Mouse (Mus musculus): ENCODE measurements around the gene Bcor.
A peak's percentile ranks its signal among the peaks of the same experiment; 100 is the strongest.

The Bcor gene

DNA sequence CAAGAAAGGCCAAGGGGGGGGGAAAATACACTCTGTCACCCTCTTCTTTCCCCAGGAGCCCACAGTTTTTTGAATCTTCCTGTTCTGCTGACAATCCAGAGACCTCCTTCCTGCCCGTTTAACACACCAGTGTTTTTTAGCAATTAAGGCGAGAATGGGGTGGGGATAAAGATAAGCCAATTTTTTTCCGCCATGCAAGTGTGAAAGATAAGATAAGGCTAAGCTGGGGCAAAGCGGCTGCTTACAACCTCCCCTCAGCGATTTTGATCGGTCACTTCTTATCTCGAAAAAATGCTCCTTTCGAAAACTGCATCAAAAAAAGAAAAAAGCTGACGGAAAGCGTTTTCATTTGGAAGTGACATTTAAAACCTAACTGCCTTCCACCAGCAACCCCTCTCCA, 74.2 kb downstream of the Bcor start:
- DNase-seq (ENCODE audit: low spot score): no peak

DNA sequence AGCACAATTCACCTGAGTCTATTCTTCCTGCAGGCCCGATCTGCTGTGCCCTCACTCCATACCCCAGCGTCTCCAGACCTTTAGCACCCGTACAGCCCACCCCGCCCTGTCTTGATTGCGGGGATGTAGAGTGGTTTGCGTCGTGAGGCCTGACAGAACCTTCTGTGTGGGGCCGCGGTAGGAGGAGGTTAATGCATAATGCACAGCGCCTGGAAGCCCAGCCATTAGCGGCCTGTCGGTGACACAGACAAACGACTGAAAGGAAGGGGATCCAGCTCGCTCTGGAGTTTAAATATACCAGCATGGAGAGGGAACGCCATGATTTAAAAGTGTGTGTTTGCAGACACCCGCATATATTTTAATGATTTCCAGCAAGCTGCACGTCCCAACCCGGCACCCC, 74.9 kb downstream of the Bcor start:
- DNase-seq (ENCODE audit: low spot score): no peak

DNA sequence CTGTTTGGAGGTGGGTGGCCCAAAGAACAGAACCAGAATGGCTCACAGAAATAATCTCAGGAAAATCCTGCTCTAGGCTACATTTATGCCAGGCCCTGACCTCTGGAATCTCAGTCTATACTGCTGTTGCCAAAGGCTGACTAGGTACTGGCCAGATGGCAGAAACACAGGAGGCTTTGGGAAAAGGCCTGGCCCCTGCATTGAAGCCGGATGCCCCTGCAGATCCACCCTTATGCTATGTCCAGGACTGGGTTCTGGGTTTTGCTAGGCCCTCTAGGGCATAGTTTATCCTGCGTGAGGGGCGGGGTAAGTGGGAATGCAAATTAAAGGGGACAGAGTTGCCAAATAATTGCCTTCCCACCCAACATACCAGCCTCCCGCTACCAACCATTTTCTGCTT, 75.5 kb downstream of the Bcor start:
- no peak for DNase-seq (ENCODE audit: low spot score)

DNA sequence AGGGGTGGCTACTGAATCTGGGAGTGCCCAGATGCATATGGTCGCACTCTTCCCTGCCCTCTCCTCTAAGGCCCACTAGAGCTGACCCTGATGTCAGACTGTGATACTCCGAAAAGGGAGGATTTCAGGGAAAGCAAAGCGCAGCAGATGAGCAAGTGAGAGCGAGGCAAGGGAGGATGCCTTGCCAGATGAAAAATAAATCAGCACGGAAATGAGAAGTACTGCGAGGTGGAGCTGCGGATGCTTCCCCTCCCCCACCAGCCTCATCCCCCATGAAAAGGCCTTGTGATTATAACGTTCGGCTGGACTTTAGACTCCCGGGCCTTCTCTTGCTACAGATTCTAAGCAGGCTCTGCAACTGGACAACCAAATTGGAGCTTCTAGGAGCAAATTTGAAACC, 76.5 kb downstream of the Bcor start:
- DNase-seq (ENCODE audit: low spot score): no peak

DNA sequence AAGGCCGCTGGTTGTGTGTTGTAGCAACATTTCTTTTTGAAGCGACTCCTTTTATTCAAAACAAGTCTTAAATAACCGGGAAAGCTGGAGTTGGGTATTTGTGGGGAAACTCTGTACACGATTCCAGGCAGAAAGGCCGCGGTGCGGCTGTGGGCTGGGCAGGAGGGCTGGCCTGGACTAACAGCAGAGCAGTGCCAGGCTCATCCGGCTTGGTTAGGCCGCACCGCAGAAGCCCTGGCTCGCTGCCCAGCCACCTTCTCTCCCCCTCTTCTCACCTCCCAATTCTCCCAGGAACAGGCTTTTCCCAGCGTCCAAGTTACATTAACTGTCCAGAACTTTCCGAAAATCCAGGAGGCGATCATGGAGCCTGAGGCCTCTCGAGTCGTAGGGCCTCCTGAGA, 77.4 kb downstream of the Bcor start:
- DNase-seq (ENCODE audit: low spot score): peak; percentile 67

DNA sequence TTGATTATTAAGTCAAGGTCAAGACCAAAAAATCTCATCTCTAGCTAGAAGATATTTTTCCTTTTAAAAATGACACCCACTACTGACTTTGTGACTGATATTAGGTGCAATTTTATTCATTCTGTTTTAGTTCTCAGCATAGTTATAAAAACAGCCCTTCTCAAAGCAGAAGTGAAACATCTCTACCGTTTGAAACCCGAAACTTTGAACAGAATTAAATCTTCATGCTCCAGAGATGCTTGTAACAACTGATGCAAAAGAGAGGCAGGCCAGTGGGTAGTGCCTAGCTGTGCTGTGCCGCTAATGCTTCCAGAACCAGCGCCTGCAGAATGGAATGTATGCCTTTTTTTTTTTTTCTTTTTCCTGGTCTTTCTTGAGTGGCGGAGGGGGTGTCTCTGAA, 78.0 kb downstream of the Bcor start:
- no peak for DNase-seq (ENCODE audit: low spot score)

DNA sequence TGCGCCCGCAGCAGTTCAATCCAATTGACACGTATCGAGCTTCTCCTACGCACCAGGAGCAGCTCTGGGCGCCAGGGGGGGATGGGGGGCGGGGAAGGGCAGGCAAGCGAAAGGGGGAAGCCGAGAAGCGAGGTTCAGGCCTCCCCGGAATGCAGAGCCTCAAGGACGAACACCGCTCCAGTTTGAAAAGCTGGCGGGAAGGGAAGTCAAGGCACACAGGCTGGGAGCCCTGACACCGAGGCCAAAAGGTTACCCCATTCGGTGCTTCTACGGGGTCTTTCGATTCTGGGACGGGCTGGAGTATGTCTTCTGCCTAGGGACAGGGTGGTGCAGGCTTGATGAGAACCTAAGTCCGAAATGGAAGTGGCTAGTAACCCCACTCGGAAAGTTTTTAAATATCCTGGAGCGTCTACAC, 78.4 kb downstream of the Bcor start:
- no peak for DNase-seq (ENCODE audit: low spot score)

DNA sequence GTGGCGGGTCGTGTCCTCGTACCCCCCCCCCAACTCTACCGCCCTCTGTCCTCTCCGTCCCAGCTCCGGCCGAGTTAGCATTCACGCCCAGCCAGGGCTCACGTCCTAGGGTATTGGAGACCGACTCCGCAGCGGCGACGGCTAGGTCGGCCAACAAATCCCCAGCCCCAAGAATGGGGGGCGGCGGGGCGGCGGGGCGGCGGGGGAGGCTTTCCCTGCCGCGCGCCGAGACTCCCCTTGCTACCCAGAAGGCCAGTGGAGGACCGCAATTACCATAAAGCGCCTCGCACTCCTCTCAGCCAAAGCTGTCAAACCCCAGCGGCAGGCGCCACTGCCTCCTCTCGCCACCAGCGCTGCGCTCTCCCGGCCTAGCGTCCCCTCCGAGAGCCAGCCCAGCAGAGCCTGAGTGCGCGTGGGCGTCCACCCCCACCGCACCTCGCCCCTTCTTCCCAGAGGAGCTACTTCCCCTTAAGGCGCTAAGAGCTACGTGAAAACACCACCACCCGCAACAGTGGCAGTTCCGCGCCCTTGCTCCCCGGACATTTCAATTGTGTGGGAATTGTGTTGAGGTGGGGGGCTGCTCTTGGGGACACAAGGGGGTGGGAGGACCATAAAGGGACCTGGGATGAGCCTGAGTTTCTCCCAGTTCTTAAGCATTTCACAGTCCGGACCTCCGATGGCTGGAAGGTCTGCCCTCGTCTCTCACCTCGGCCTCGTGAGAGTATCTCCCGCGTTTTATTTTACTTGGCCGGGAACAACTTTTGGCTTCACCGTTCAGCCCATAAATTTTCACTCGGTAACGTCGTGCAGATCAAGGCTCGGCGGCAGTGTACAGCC, 79.0 kb downstream of the Bcor start:
- peak; percentile 49 for DNase-seq (ENCODE audit: low spot score)

DNA sequence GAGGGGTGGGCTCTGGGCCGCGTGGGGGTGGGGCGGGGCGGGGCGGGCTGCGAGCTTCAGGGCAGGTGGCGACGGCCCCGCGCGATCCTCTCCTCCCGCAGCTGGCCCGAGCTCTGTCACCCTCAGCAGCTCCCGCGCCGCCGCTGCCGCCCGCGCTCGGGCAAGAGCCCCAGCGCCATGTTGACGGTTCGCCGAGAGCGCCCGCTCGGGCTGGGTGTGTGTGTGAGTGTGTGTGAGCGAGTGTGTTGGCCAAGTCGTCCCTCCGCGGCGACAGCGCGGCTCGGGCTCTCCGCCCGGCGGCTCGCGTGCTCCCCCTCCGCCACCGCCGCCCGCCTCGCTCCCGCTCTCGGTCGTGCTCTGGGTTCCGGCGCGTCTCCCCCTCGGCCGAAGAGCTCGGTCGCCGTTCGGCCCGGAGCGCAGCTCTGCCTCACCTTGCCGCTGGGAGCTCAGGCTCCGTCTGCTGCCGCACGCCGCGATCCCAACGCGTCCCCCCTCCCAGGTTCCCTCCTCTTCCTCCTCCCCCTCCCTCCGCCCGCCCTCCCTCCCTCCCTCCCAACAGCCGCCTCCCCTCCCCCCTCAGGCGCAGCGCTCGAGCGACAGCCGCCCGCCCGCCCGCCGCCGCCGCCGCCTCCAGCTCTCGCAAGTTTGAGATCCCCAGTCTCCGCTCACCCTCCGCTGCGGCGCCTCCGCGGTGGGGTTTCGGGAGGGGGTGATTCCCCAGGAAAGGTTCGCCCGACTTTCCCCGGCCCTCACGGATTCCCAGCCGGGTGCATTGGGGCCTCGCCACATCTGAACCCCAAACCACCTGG, 79.9 kb downstream of the Bcor start:
- peak; percentile 42 for DNase-seq (ENCODE audit: low spot score)

DNA sequence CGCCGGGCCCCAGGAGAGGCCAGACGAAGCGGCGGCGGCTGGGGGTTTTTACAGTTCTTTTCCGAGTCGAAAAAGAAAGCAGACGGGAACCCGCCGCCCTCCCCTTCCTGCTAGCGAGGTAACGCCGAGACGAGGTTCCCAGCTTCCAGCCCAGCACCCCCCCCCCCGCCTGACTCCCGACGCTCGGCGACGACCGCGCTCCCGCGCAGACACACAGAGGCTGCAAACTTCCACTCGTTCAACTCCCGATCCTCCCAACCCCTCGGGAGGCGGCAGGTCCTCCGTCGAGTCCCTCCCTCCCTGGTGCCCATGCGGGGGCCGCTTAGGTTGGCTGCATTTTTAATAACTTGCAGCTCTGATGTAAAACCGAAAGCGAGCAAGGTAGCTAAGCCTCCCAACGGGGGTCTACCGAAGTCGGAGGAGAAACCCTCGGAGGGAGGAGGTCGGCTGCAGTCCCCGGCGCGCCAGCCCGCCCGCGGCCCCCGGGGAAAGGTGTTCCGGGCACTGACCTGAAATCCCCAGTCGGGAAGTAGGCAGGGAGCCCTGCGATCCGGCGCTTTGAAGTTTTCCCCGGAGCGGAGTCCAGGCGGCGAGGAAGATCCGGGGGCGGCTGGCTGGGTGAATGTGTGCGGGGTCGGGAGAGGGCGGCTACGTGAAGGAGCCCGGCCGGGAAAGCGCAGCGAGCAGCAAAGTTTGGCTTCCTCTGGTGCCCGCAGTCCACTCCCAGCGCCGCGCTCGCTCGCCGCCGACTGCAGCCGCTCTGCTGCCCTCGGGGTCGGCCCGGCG, 80.7 kb downstream of the Bcor start:
- peak; percentile 50 for DNase-seq (ENCODE audit: low spot score)

DNA sequence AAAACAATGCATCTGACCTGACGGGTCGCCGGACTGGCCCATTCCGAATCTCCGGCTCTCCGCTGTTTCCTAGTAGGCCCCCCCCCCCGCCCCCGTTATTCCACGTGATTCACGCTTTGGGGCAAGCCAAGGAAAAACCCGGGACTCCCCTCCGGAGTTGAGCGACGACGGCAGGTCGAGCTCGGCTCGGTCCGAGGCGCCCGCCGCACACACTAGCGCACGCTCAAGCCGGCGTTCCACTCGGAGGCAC, 81.2 kb downstream of the Bcor start:
- no peak for DNase-seq (ENCODE audit: low spot score)

DNA sequence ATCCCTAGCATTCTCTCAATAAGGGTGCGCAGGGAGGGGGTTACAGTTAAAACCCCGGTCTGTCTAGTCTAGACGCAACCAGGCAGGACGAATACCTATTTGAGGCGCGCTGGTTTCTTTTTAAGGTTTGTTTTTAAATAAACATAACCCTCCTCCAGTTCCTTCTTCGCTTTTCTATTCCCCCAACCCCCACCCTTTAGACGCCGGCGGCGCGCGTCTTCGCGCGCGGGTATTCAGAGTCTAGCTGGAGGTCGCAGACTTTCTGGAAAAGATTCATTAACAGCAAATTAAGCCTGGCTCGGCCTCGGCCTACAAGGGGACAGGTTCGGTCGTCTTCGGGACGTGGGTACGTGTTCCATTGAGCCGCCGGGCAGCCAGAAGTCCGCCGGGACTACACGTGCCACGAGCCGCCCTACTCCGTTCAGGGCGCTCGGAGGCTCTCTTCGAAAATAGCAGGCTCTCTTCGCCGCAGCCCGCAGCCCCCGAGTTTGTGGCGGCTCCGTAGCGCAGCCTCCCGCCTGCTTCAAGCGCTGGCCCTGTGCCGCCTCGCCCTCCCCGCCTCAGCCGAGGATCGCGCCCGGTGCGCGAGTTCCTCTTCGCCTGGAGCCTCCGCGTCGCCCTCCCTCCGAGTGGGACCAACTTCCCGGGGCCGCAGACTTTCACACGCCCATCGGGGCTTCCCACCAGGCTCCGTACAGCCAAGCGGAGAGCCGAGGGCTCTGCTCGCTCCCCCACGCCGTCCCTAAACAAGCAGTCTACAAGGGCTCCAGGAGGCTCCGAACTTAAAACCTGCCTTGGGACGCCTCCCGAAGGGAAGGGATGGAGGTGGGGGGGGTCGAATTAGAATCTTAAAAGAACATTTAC, 81.7 kb downstream of the Bcor start:
- DNase-seq (ENCODE audit: low spot score): peak; percentile 48

DNA sequence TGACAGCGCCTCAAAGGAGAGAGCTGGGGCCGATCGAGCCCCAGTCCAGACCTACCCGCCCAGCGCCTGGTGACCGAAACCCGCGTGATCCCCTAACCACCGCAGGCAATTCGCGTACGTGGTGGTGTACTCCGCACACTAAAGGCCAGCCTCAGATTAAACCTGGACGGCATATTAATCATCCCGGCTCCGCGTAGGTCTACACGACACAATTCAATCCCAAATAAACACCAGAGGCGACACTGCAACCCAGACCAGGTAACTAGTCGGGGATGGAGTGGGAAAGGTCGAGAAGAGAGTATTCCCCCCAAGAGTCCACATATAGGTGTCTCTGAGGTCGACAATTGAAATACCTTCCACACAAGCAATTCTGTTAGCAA, 82.6 kb downstream of the Bcor start:
- DNase-seq (ENCODE audit: low spot score): no peak

DNA sequence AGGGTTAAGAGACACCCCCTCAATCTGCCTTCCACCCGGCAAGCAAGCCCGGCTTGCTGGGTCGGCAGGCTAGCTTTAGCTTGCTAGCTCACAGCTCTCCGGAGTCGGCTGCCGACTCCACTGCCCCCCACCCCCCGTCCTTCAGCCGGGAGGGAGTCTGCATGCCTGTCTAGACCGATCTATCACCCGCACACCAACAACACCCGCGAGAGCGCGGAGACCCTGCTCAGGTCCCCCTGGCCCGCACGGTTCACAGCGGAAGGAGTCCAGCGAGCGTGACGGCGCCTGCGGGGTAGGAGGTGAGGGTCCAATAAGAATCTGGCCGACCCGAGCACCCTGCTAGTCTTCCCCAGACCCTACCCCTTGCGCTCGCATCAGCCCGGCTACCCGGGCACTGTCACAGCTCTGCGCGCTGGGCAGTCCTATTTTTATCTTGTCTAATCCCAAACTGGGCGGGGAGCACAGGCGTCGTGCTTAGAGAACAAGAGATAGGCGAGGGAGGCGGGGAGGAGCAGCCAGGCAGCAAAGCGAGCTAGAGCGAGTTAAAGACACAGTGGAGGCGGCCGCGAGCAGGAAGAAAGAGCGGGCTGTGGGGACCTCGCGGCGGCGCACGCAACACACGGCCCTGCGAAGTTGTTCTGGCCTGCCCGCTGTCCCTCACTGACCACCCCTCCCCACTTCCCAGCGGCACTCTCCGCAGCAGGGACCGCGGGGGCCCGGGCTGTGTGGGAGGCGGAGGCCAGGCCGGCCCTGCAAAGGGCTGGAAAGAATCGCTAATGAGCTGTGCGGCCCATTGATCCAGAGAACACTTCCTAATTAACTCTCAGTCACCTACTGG, 83.2 kb downstream of the Bcor start:
- DNase-seq (ENCODE audit: low spot score): peak; percentile 48

DNA sequence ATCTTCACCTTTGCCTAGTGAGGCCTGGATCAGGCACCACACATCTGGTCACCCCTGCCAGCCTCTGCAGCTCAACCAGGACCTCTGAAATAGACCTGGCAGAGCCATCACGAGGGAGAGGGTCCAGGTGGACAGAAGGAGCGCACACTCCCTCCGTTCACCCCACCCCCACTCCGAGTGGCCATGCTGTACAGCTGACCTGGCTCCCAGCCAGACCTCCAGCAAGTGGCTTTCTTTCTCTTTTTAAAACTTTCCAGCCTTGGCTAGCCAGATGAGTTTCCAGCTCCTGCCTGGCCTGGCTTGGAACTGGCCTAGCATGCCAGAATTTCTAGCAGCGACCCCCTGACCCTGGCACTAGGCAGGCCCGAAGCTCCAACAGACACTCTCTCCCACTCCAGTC, 87.4 kb downstream of the Bcor start:
- peak; percentile 45 for DNase-seq (ENCODE audit: low spot score)

DNA sequence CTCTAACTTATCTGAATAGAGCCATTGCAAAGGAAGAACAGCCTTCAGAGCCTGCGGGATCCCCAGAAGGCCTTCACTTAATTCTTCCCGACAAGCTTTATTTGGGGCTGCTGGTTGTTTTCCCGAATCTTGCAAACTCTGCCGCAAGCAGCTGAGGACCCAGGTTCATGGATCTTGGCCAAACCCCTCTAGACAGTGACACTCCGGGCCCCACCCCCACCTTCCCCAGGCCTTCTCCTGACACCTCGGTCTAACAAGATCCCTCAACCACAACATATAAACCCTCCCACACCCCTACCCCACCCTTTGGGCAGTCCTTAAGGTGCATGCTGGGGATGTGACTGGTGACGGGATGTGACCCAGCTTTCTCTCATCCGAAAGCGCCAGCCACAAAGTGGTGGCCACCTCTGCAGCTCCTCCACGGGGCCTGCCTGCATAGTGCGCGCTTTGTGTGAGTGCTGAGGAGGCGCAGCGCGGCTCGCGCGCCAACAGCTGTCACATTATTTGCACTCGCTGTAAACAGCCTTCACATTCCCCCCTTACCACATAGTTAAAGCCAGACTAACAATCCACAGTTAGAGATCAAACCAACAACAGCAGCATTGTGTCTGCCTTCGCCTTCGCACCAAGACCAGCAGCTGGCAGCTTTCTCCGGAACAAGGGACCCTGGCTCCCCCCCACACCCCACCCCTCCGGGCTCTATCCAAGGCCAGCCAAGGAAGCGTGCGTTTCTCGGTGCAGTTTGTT, 91.0 kb downstream of the Bcor start:
- DNase-seq (ENCODE audit: low spot score): no peak

DNA sequence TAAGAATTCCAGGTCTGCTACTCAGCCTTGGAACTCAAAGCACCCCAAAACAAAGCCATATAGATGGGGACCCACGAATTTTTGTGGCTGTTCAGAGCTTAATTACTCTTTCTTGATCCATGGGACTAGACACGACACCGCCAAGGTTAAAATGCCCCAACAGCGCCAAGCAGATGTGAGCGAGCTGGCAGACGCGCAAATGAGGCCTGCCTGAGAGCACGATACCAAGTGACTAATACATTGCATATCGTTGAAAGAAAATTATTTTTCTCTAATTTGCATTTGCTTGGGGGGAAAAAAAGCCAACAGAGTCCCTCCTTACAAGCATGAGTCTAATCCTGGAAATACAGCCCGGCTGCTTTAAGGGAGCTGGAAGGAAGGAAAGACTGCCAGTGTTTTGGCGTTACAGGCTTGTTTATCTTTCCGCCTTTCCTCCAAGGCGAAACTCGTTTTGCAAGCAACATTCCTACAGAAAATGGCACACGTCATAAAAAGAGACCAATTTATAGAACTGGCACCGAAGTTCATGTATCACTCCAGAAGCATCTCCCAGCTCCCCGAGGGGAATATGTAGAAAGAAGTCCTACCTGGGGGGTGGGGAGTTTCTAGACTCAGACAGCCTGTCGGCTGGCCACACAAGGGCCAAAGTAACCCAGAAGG, 92.2 kb downstream of the Bcor start:
- DNase-seq (ENCODE audit: low spot score): no peak

DNA sequence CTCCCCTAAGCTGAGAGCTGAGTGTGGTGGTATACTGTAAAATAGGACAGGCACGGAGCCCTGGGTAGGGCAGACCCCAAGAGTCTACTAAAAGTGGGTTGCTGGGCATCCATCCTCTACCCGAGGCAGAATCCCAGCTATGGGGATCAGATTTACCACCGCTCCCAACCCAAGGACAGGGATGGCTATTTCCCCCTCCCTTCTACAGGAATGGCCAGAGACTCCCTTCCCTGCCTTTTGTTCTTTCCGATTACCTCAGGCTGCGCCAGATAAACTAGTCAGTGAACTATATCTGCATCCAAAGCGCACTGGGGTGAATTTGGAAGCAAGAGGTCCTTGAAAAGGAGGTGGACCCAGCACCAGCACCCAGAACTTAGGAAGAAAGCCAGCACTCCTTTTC, 93.1 kb downstream of the Bcor start:
- DNase-seq (ENCODE audit: low spot score): no peak

DNA sequence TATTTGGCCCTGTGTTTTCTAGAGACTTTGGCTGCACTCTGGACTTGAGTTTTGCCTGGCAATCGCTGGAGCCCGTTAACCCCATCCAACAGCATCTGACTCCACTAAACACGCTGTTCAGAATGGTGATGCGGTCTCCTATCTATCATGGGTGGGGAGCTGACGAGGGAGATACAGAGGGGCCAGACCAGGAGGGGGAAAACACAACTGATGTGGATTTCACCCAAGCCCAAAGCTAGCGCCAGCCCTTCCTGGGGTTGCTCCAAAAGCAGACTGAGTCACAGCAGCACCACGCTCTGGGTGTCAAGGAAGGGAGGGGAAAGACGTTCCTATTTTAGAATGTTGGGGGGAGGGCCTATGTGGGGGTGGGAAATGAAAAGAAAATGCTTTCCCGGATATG, 94.4 kb downstream of the Bcor start:
- no peak for DNase-seq (ENCODE audit: low spot score)

DNA sequence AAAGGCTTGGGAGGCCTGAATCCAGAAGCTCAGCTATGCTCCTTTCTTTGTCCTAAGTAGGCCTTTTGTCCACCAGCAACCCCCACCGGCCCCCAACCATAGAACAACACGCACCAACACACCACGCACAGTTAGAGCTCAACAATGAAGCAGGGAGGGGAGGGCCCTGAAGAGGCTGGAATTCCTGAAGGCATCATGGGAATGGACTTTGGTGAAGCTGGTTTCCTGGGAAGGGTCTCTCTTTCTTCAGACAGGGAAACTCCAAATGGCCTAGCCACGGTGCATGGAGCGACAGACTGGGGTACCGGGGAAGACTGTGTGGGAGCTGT, 97.3 kb downstream of the Bcor start:
- no peak for DNase-seq (ENCODE audit: low spot score)
